Mouse (Mus musculus) hematopoietic stem cell, adult 5-6 weeks (primary cell): ENCODE results near the gene Rbfox3. TPM values are rescaled to one million over a fixed set of nuclear protein-coding genes. Genes with fewer than 3 reads are reported as not detected.

Source experiments
- ATAC-seq, 2 experiments: fragments of 125-278 bp in 1 of 2; replicated peaks in 1 of 2; 2 replicates each; pipeline ENCODE4 v1.8.0; 2016 to 2017; ENCODE audit warnings: inconsistent platforms in 2 of 2, mild to moderate bottlenecking in 2 of 2, moderate number of reproducible peaks in 2 of 2, low read depth in 1 of 2, moderate TSS enrichment in 1 of 2; ENCODE audit not compliant: low FRiP score in 2 of 2, poor library complexity in 2 of 2, severe bottlenecking in 2 of 2, insufficient read depth in 1 of 2, low TSS enrichment in 1 of 2
- total RNA-seq: library from RNA; stranded (forward); fragments of 172-1452, 232-1000 nt; gene quantifications from 2 replicates; pipeline ENCODE4 v1.2.3, GENCODE M21; 2017

Rbfox3 gene
- total RNA-seq, 1 experiment from 2014 or later: not detected

DNA sequence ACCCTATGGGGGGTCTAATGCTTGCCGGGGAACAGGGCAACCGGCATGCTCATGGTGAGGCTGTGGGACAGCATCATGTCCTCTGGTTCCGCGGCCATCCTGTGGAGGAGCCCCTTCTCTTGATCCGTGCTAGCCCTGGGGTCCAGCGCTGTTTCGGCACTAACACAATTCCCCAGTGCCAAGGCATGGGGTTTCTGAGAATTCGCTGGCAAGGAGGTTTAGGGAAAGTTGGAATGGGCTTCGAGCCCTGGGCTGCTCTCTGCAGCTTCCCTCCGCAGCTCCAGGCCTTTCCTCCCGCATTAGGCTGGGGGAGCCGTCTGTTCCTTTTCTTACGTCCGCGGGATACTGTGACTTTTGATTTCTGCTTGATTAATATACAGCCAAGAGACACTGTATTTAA is 334.1 kb downstream of the Rbfox3 start:
- no peak for ATAC-seq

DNA sequence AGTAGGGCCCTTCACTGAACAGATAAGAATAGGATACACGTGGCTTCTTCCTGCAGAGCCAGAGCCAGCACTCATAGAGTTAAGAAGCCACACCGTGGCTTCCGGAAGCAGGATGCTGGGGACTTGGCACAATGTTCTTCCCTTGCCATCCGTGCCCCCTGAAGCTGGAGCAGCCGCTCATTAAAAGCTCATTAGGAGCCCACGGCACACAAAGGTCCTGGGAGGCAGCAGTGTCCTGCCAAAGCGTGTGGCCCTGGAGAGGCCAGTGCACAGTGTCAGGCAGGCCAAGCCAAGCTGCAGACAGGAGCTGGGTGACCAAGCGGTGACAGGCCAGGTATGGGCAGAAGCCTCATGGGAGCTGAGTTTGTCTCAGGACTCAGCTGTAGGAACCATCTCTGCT is 334.8 kb downstream of the Rbfox3 start:
- no peak for ATAC-seq

DNA sequence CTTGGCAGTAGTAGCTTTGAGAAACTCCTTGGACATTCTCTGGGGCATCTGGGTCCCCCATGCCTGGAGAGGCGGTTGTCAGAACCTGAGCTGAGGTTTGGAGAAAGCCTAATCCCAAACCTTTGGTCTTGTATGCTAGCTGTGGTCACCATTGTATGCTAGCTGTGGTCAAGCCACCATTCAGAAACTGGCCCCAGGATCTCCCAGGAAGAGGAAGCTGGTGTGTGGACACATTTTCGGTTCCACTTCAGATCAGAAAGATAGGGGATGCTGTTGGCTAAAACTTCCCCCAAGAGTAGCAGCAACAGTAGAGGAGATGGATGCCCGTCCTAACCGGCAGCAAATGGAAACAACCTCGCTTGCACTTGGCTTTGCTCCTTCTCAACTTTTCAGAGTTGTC is 337.0 kb downstream of the Rbfox3 start:
- no peak for ATAC-seq

DNA sequence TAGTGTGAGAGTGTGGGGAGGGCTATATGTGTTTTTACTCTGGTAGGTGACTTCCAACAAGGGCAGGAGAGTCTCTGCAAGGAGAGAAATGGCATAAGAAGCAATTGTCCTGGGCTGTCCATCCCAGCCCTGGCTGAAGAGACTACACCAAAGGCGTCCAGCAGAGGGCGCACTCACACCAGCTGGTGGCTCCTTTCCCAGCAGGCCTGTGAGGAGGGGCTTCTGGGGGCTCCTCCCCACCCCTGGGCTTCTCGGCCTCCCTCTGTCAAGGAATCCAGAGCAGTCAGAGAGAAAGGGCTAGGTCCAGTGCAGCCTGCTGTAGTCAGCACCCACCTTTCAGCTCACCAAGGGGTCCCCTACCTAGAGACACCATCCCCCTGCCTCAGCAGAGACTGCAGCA is 337.8 kb downstream of the Rbfox3 start:
- ATAC-seq: no peak

DNA sequence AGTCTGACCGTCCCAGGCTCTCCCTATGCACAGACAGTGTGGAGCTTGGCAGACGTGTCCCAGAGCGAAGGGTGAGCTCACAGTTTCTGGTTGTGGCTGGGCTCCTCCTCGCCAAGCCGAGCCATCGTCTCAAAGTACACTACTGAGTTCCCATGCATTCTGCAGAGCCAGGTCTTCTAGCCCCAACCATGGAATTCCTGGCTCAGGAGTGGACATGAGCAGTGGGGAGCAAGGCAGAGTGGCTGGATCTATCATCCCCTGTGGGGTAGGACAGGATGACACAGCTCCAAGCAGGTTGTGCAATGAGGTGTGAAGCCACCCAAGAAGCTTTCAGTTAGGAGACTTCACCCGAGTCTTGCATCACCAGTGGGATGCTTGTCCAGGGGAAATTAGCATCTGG is 338.4 kb downstream of the Rbfox3 start:
- no peak for ATAC-seq

DNA sequence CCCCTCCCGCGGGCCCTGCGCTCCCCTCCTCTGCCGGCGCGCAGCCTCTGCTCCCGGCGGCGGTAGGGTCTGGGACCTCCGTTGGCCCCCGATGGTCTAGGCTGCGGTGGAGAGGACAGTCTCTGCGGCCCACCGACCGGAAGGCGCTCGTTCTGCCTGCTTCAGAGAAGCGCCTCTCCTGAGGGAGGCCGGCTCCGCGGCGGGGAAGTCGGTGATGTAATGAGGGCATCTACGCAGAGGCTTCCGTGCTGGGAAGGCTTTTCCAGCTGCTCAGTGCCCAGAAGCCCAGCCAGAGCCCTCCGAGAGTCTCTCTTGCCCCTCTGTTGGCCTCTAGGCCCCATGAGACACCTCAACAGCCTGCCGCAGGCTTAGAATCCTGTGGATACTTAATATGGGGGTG is 341.2 kb downstream of the Rbfox3 start:
- no peak for ATAC-seq

DNA sequence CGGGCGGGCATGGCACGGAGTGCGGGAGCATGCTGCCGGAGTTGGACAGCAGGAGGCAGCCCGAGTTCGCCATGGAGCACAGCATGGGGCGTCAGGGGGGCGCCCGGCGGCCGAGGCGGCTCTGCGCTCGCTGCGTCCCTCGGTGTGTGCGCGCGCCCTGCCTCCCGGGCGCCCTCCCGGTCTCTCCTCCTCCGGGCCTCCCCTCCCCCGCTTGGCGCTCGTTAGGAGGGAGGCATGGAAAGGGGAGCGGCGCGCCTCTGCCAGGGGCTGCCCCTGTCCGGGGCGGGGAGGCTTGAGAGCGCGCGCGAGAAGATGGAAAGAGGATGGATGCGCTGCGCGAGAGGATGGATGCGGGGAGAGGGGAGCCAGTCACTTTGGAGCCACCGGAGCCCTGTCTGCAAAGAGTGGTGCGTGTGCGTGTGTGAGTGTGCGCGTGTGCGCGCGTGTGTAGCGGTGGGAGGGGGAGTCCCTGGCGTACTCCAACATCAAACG is 341.8 kb downstream of the Rbfox3 start:
- ATAC-seq: no peak

DNA sequence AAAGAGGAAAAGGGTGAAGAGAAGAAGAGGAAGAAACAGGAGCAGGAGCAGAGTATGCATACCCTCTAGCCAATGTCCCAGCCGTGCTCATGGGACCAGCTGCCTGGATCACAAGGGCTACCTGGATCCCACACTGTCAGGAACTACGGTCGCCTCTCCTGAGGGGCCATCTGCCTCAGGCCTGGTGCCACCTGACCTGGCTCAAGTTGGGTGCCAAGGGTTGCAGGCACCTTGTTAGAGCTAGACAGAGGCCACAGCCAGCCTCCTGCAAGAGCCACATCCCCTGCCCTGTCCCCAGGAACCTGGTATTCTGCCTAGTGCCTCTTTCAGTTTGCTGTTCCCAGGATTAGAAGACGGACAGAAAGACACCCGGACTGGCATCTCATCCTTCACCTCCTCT is 347.5 kb downstream of the Rbfox3 start:
- ATAC-seq: no peak

DNA sequence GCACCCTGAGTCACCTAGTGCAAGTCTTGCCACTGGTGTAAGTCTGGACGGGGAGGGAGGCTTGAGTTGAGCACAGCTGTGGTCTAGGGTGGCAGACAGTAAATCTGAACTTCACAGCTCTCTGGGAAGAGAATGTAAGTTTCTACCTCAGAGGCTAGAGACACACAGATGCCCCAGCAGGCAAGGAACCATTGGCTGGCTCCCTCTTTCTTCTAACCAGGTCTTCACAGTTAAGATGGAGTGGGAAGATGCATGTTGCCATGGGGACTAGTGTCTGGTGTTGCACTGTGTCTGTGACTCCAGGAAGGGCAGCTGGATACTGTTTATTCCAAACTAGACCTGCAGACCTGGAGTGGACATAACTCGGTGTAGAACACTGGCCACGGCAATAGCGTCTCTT is 348.6 kb downstream of the Rbfox3 start:
- ATAC-seq: no peak

DNA sequence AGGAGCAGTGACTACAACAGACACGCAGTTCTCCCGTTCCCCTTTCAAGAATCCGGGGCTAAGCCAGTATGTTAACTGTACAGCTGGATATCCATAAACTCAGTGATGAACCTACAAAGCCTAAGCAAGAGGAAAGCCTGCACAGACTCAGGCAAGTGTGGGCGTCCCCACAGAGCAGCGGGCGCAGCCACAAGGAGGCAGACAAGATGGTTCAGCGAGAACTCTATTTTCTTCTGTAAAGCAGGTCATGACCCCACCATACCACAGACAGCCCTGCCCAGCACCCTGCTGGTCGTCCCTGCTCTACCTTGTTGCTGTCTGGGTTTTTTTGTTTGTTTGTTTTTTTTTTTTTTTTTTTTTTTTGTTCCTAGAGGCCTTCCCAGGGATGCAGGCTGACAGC is 353.2 kb downstream of the Rbfox3 start:
- ATAC-seq: no peak

DNA sequence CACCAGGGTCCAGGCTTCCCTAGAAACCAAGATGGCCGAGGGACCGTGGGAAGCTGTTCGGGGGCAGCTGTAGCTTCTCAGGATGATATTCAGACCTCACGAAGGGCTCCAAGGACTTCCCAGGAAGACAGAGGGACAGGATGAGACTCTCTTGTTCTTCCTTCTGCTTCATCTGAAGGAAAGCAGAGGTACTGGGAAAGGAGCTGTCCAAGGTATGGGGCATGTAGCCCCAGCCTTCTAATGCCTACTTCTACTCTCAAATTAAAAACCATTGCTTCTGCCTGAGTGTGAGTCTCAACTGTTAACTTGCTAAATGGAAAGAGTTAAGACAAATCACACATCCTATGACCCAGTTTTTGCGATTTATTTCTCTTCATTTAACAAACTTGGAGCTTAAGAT is 355.8 kb downstream of the Rbfox3 start:
- no peak for ATAC-seq

DNA sequence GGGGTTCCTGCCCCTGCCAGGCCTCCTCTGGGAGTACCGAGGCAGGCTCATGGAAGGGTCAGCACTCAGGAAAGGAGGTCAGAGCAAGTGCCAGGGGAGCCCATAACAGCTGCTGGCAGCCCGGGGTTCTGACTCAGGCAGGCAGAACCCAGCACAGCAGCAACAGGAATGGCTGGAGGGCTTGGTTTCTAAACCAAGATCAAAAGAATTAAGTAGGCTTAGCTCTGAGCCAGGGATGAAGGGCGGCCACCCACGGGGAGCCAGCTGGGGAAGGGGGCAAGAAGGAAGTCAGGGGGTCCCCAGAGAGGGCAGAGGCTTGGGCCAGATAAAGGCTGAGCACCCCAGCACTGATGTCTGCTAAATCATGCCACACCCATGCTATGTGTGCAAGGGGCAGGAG is 356.9 kb downstream of the Rbfox3 start:
- ATAC-seq: no peak

DNA sequence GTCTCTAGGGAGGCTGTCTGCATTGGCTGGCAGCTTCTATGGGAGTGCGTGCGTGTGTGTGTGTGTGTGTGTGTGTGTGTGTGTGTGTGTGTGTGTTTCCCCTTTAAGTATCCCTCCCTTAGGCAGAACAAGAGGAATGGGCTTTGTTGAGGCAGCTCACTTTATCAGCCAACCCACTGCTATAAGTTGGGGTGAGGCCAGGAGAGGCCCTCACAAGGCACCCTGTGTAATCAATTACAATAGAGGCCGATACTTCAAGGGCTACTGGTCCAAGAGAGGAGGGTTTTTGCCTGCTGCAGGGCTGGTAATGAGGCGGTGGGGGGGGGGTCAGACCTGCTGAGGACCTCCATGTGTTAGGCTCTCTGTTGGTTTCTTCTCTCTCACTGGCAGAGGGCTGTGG is 357.5 kb downstream of the Rbfox3 start:
- no peak for ATAC-seq

DNA sequence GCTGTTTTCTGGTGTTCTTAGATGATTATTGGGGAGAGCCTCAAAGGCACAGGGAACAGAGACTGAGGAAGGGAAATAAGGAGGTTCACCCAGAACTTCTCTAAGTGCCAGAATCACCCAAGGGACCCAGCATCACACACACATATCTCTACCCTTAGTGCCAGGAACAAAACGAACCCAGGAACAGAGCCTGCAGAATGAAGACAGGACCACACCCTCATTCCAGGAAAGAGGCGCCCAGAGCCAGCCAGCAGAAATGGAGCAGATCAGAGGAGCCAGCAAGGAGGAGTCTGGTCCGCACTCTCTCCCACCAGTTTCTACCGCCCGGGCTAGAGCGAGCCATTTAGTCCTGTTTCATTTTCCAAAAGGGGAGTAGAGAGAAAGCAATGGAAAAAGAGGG is 358.4 kb downstream of the Rbfox3 start:
- no peak for ATAC-seq

DNA sequence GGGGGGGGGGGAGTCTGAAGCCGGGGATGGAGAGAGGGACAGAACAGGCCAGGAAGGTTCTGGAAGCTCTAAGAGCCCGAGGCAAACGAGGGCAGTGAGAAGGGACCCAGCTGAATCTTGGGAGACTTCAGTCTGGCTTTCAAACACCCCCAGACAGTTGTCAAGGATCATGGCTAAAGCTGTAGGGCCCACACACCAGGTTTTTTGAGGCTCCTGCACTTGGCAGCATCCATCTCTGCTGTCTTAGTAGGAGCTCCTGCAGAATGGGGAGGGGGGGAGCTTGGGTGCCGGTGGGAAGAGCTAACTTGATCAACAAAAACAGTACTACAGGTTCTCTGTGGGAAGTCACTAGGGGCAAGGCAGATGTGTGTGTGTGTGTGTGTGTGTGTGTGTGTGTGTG is 358.9 kb downstream of the Rbfox3 start:
- no peak for ATAC-seq

DNA sequence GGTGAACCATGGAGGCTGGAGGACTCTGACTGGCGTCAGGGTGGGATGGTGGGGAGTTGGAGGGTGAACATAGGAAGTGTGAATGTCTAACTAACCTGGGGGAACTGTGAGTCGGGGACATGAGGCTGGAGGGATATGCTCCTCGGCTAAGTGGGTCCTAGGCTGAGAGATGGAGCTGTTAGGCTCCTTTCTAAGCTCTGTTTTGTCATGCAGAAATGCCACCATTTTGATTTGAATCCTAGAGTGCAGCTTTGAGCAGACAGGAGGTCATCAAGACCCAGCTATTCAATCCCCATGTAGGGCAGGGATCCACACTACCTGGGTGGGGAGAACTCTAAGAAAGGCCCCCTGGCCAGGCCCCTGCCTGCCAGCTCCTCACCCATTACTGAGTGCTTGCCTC is 359.7 kb downstream of the Rbfox3 start:
- ATAC-seq: no peak

DNA sequence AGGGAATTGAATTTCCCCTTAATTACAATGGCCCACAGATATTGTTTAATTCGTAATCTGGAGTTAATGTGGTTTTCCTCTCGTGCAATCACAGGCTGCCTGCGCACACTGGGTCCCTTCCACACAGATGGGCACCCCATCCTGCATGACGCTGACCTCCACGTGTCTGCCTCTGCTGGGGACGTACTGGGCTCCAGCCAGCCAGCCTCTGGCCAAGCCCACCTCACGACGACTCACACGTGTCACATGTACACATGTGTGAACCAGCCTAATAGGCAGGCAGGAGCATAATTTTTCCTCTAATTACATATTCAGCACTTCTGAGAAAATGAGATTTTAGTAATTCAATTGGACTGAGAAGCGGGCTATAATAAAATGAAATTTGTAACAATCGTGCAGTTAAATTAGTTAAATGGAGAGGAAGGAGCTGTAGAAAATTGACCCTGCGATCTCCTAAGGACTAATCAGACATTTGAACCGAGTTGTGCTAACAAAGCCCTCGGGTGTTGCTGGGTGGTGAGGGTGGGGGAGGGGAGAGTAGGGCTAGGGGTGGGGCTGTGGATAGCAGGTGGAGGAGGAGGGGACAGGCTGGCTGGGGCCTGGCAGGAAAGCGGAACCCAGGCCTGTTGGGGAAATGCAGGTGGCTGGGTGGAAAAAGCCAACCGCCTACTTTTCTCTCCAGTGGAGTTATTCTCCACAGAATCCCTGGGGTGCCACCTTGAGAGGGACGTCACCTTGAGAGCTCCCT is 360.4 kb downstream of the Rbfox3 start:
- peak in 1 of 2 experiments; percentile 39; a peak in 1 of 4 replicates for ATAC-seq

DNA sequence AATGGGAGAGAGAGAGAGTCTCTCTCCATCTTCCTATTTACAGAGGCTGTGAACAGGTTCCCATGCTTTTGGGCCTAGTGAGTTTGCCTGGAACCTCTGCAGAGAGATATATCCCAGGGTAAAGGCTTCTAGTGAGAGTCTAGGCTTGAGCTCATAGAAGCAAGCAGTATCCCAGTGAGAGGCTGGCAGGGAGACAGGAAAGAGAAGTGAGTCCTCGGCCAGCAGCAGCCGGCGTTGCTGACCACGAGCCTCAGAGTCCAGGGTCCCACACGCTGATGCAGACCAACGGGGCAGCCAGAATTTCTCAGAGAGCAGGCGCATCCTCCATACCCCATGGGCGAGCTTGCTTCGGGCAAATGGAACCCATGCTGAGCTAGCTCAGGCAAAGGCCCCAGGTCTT is 363.2 kb downstream of the Rbfox3 start:
- ATAC-seq: no peak

DNA sequence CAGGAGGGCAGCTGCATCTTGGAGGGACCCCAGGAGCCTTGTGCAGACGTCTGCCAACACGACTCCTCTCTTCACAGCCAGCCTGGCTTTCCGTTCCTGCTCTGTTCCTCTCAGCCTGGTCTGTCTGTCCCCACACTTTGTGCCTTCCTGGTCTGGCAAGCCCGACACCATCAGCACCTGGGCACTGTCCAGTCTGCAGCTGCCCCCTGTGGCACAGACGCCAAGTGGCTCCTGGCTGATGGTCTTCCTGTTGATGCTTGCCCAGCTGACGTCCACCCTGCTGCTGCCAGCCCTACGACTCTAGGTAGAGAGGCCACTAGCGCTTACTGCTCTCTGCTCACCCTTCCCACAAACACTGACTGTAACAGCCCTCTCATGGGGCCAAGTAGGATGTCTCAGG is 365.1 kb downstream of the Rbfox3 start:
- no peak for ATAC-seq
